Mouse (Mus musculus) MEL (cell line): ENCODE data around the gene Slc22a20. TPM values are rescaled to one million over a fixed set of nuclear protein-coding genes. Genes with fewer than 3 reads are reported as not detected.

Experiments
- DNase-seq: peaks from one replicate; pipeline ENCODE4 v3.0.0; 2011; ENCODE audit warnings: low read depth, low spot score
- H3K27ac ChIP-seq: 2 replicates; pipeline ENCODE4 v1.5.1; 2012; ENCODE audit warnings: low read depth, mild to moderate bottlenecking, control low read depth, low read length, moderate library complexity; ENCODE audit not compliant: control insufficient read depth
- H3K27me3 ChIP-seq, 2 experiments: fragments of 150-350 bp in 1 of 2; sonication (generic) in 1 of 2; 2 replicates each; pipeline ENCODE4 v1.6.1; 2012; ENCODE audit warnings: low read length in 2 of 2, mild to moderate bottlenecking in 2 of 2, improper control_type of control experiment in 1 of 2, moderate library complexity in 1 of 2; ENCODE audit not compliant: insufficient read depth in 2 of 2, control insufficient read depth in 1 of 2
- H3K36me3 ChIP-seq, 2 experiments: 2 replicates each; pipeline ENCODE4 v1.6.1; 2012 to 2014; ENCODE audit warnings: low read length in 2 of 2, improper control_type of control experiment in 1 of 2, inconsistent platforms in 1 of 2, mild to moderate bottlenecking in 1 of 2; ENCODE audit not compliant: insufficient read depth in 2 of 2, control insufficient read depth in 1 of 2
- H3K4me1 ChIP-seq, 2 experiments: fragments of 150-350 bp in 1 of 2; sonication (generic) in 1 of 2; 2 replicates each; pipeline ENCODE4 v1.6.1; 2012; ENCODE audit warnings: low read length in 2 of 2, improper control_type of control experiment in 1 of 2, mild to moderate bottlenecking in 1 of 2; ENCODE audit not compliant: insufficient read depth in 2 of 2, control insufficient read depth in 1 of 2
- H3K4me3 ChIP-seq, 2 experiments: fragments of 150-350 bp in 1 of 2; sonication (generic) in 1 of 2; 2 replicates each; pipeline ENCODE4 v1.5.1; 2012; ENCODE audit warnings: low read depth in 2 of 2, low read length in 2 of 2, mild to moderate bottlenecking in 2 of 2, moderate library complexity in 2 of 2, control low read depth in 1 of 2, improper control_type of control experiment in 1 of 2; ENCODE audit not compliant: control insufficient read depth in 1 of 2, insufficient read depth in 1 of 2
- H3K79me2 ChIP-seq: 2 replicates; pipeline ENCODE4 v1.6.1; 2012; ENCODE audit warnings: mild to moderate bottlenecking, low read length, moderate library complexity; ENCODE audit not compliant: control insufficient read depth, poor library complexity, insufficient read depth
- H3K9ac ChIP-seq: 2 replicates; pipeline ENCODE4 v1.6.1; 2012; ENCODE audit warnings: low read depth, mild to moderate bottlenecking, control low read depth, low read length, moderate library complexity; ENCODE audit not compliant: control insufficient read depth, poor library complexity, severe bottlenecking
- H3K9me3 ChIP-seq: fragments of 150-350 bp; sonication (generic); replicated peaks from 2 replicates; pipeline ENCODE4 v1.6.1; 2012; ENCODE audit warnings: mild to moderate bottlenecking, low read length, improper control_type of control experiment, moderate library complexity; ENCODE audit not compliant: insufficient read depth
- CTCF ChIP-seq, 3 experiments: IDR thresholded peaks in 2 of 3; conservative IDR thresholded peaks in 1 of 3; 2 replicates each; pipeline ENCODE4 v1.5.1; 2011 to 2012; ENCODE audit warnings: low read length in 3 of 3, low read depth in 2 of 3, mild to moderate bottlenecking in 2 of 3, improper control_type of control experiment in 1 of 3, inconsistent platforms in 1 of 3, mixed read lengths in 1 of 3, moderate library complexity in 1 of 3; ENCODE audit not compliant: control insufficient read depth in 1 of 3, insufficient read depth in 1 of 3, poor library complexity in 1 of 3, severe bottlenecking in 1 of 3
- E2F4 ChIP-seq: IDR thresholded peaks from 2 replicates; pipeline ENCODE4 v1.6.1; 2011; ENCODE audit warnings: low read depth, low read length, improper control_type of control experiment, borderline replicate concordance
- ELF1 ChIP-seq: IDR thresholded peaks from 2 replicates; pipeline ENCODE4 v1.6.1; 2014; ENCODE audit warnings: low read depth, mild to moderate bottlenecking, inconsistent platforms, low read length, improper control_type of control experiment, moderate library complexity
- EP300 ChIP-seq, 2 experiments: IDR thresholded peaks; 2 replicates each; pipeline ENCODE4 v1.6.1; 2011; ENCODE audit warnings: improper control_type of control experiment in 2 of 2, low read length in 2 of 2, low read depth in 1 of 2, mild to moderate bottlenecking in 1 of 2
- ETS1 ChIP-seq: IDR thresholded peaks from 2 replicates; pipeline ENCODE4 v1.6.1; 2012; ENCODE audit warnings: low read depth, mild to moderate bottlenecking, inconsistent platforms, low read length, improper control_type of control experiment, moderate library complexity
- GABPA ChIP-seq: IDR thresholded peaks from 2 replicates; pipeline ENCODE4 v1.6.1; 2012; ENCODE audit warnings: low read depth, mild to moderate bottlenecking, inconsistent platforms, low read length, improper control_type of control experiment, moderate library complexity
- JUND ChIP-seq: IDR thresholded peaks from 2 replicates; pipeline ENCODE4 v1.6.1; 2011; ENCODE audit warnings: low read depth, mild to moderate bottlenecking, improper control_type of control experiment, low read length
- MAFK ChIP-seq: IDR thresholded peaks from 2 replicates; pipeline ENCODE4 v1.6.1; 2011; ENCODE audit warnings: low read depth, mild to moderate bottlenecking, low read length, improper control_type of control experiment, borderline replicate concordance
- MAX ChIP-seq: IDR thresholded peaks from 2 replicates; pipeline ENCODE4 v1.6.1; 2011; ENCODE audit warnings: low read length, improper control_type of control experiment
- MEF2A ChIP-seq: IDR thresholded peaks from 2 replicates; pipeline ENCODE4 v1.6.1; 2014; ENCODE audit warnings: low read depth, mild to moderate bottlenecking, inconsistent platforms, low read length, improper control_type of control experiment; ENCODE audit not compliant: poor library complexity, insufficient replicate concordance, severe bottlenecking; ENCODE audit errors: extremely low read depth
- POLR2AphosphoS2 ChIP-seq: IDR thresholded peaks from 2 replicates; pipeline ENCODE4 v1.6.1; 2011; ENCODE audit warnings: low read length, improper control_type of control experiment
- RAD21 ChIP-seq: IDR thresholded peaks from 2 replicates; pipeline ENCODE4 v1.6.1; 2011; ENCODE audit warnings: mild to moderate bottlenecking, low read depth, low read length, improper control_type of control experiment
- RCOR1 ChIP-seq: IDR thresholded peaks from 2 replicates; pipeline ENCODE4 v1.6.1; 2012; ENCODE audit warnings: low read depth, mild to moderate bottlenecking, inconsistent platforms, low read length, improper control_type of control experiment
- SIN3A ChIP-seq: IDR thresholded peaks from 2 replicates; pipeline ENCODE4 v1.6.1; 2012; ENCODE audit warnings: low read length, improper control_type of control experiment, inconsistent platforms
- SMC3 ChIP-seq: IDR thresholded peaks from 2 replicates; pipeline ENCODE4 v1.6.1; 2011; ENCODE audit warnings: low read depth, low read length, improper control_type of control experiment
- TBP ChIP-seq: IDR thresholded peaks from 2 replicates; pipeline ENCODE4 v1.8.0; 2011; ENCODE audit warnings: low read depth, low read length, improper control_type of control experiment
- ZMIZ1 ChIP-seq: IDR thresholded peaks from 2 replicates; pipeline ENCODE4 v1.6.1; 2012; ENCODE audit warnings: low read depth, mild to moderate bottlenecking, inconsistent platforms, low read length, improper control_type of control experiment, moderate library complexity
- polyA plus RNA-seq, 2 experiments: library from polyadenylated mRNA; stranded (reverse) in 1 of 2; unstranded in 1 of 2; fragments of >175 nt in 1 of 2; fragments of >200 nt in 1 of 2; gene quantifications; 2 replicates each; pipeline versions ENCODE4 v1.2.1 to v1.2.4; 2012; ENCODE audit warnings: low replicate concordance in 2 of 2, low read depth in 1 of 2; ENCODE audit not compliant: insufficient read length in 2 of 2, insufficient read depth in 1 of 2, missing spikeins in 1 of 2
- total RNA-seq: library from RNA; depleted of rRNA; stranded (reverse); fragments of 300-350 nt; gene quantifications from 2 replicates; pipeline ENCODE4 v1.2.3, GENCODE M21; 2012

The Slc22a20 gene
- total and polyA plus RNA-seq, 3 experiments, result not detected

GRCm38 (mm10) chr19:5963883-5964562 is 21.9 kb downstream of the Slc22a20 start, which contains the start of gene Pola2 (continued):
- no peak for TF ChIP-seq JUND
- no peak for TF ChIP-seq MEF2A
- 0 out of 2 replicates have a peak, but pooled peaks have one; percentile 46 for TF ChIP-seq ELF1

GRCm38 (mm10) chr19:5962651-5963050 is 23.3 kb downstream of the Slc22a20 start:
- Histone ChIP-seq H3K9me3 (no peaks in the 10 kb centered on the region), H3K27ac (no peak overlapping the region), H3K27me3 (no peaks in the 10 kb centered on the region), H3K4me3 (peak overlapping the region; percentile 59 to 88), H3K4me1 (peaks cover 0 to 24% of the 10 kb centered on the region in 2 experiments; a peak in 3 of 4 replicates), H3K36me3 (peaks cover 8 to 19% of the 10 kb centered on the region in 2 experiments)
- TF ChIP-seq ZMIZ1, result no peak
- peak; percentile 22 for TF ChIP-seq RAD21
- TF ChIP-seq SMC3, result peak; percentile 47
- TF ChIP-seq CTCF (IDR thresholded peaks at IDR 0.05 in 2 of 3, conservative IDR thresholded peaks at IDR 0.05 in 1 of 3; ENCODE audit: control insufficient read depth in 1 of 3, insufficient read depth in 1 of 3, low read depth in 2 of 3, low read length in 3 of 3, poor library complexity in 1 of 3, severe bottlenecking in 1 of 3), result peak in 2 of 3 experiments; percentile 28 to 39; a peak in 3 of 6 replicates
- TF ChIP-seq, all 39 proteins: peak for 3
- H3K79me2 ChIP-seq, result peaks cover 27% of the 10 kb centered on the region
- DNase-seq, result peak; percentile 54
- peak overlapping the region; percentile 92 for H3K9ac ChIP-seq

GRCm38 (mm10) chr19:5957371-5957770 is 28.6 kb downstream of the Slc22a20 start:
- H3K9me3 ChIP-seq, result no peaks in the 10 kb centered on the region
- H3K4me3 ChIP-seq, result no peak overlapping the region
- no peak overlapping the region for H3K9ac ChIP-seq
- no peaks in the 10 kb centered on the region for H3K27me3 ChIP-seq
- TF ChIP-seq SIN3A (no peak), RCOR1 (no peak), CTCF (IDR thresholded peaks at IDR 0.05 in 2 of 3, conservative IDR thresholded peaks at IDR 0.05 in 1 of 3; ENCODE audit: control insufficient read depth in 1 of 3, insufficient read depth in 1 of 3, low read depth in 2 of 3, low read length in 3 of 3, poor library complexity in 1 of 3, severe bottlenecking in 1 of 3) (no peak), E2F4 (no peak), MAX (no peak), POLR2AphosphoS2 (no peak), ETS1 (no peak), TBP (no peak), MAFK (no peak), GABPA (no peak), EP300 (IDR thresholded peaks at IDR 0.05; ENCODE audit: low read depth in 1 of 2, low read length in 2 of 2) (no peak)
- H3K4me1 ChIP-seq, result peaks cover 0 to 3% of the 10 kb centered on the region in 2 experiments; a peak in 1 of 4 replicates
- peaks cover 11% of the 10 kb centered on the region for H3K79me2 ChIP-seq
- H3K36me3 ChIP-seq, result peaks cover 2 to 15% of the 10 kb centered on the region in 2 experiments
- DNase-seq, result no peak
- H3K27ac ChIP-seq, result no peak overlapping the region
